Mouse (Mus musculus): ENCODE measurements around the gene Cyp1a1.

DNA sequence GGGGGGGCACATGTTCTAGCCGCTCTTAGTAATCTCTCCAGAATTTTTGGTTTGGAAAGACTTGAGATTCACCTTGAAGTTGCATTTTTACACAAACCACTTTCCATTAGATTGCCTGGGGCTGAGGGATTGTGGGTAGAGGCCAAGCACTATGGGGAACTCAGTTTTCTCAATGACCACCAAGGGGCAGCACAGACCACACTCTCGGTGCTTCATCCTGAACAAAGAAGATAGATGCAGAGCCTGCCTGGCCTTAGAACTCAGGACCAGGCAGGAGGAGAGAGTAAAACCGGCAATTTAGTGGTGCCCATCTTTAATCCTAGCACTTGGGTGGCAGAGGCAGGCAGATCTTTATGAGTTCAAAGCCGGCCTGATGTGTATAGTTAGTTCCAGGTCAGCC lies 28.0 kb upstream of the Cyp1a1 start:
- TF ChIP-seq POLR2A (IDR thresholded peaks at IDR 0.05; ENCODE audit: borderline replicate concordance, extremely low read depth, low read depth, low read length) (no peak), CTCF (IDR thresholded peaks at IDR 0.05; ENCODE audit: insufficient read depth, low read length) (peak; percentile 95)

Measured in lung, adult 2 months (tissue).